Mouse (Mus musculus) limb, embryonic 12.5 days (tissue): ENCODE data around the gene Slc35a2. TPM values are rescaled to one million over a fixed set of nuclear protein-coding genes. Genes with fewer than 3 reads are reported as not detected.

Experiments
- ATAC-seq: fragments of 200-750 bp; cut with Nextera tagmentation; 2 replicates; pipeline ENCODE4 v1.8.0; 2017; ENCODE audit warnings: low read depth, moderate TSS enrichment; ENCODE audit not compliant: insufficient number of reproducible peaks, insufficient read depth, low FRiP score, low TSS enrichment
- H3K27ac ChIP-seq: fragments of 300-500 bp; sonication (generic); 2 replicates; pipeline ENCODE4 v1.5.1; 2016; ENCODE audit warnings: mild to moderate bottlenecking, moderate library complexity
- H3K27me3 ChIP-seq: fragments of 300-500 bp; sonication (generic); 2 replicates; pipeline ENCODE4 v1.6.1; 2016; ENCODE audit warnings: mild to moderate bottlenecking, moderate library complexity
- H3K36me3 ChIP-seq: fragments of 300-500 bp; sonication (generic); 2 replicates; pipeline ENCODE4 v1.6.1; 2016; ENCODE audit warnings: mild to moderate bottlenecking, moderate library complexity
- H3K4me1 ChIP-seq: fragments of 300-500 bp; sonication (generic); replicated peaks from 2 replicates; pipeline ENCODE4 v1.6.1; 2016
- H3K4me2 ChIP-seq: fragments of 300-500 bp; sonication (generic); 2 replicates; pipeline ENCODE4 v1.6.1; 2016; ENCODE audit warnings: mild to moderate bottlenecking, moderate library complexity
- H3K4me3 ChIP-seq: fragments of 300-500 bp; sonication (generic); replicated peaks from 2 replicates; pipeline ENCODE4 v1.5.1; 2016; ENCODE audit warnings: mild to moderate bottlenecking
- H3K9ac ChIP-seq: fragments of 300-500 bp; sonication (generic); replicated peaks from 2 replicates; pipeline ENCODE4 v1.6.1; 2016; ENCODE audit warnings: mild to moderate bottlenecking, moderate library complexity
- H3K9me3 ChIP-seq: fragments of 300-500 bp; sonication (generic); 2 replicates; pipeline ENCODE4 v1.6.1; 2016; ENCODE audit warnings: mild to moderate bottlenecking, moderate library complexity
- WGBS: fragments of 180-500 bp; shearing (Covaris S2); methylation state at CpG from one replicate; pipeline ENCODE4 v1.1.7; 2016; 5-methylcytosine and 5-hydroxymethylcytosine counted together
- polyA plus RNA-seq: library from polyadenylated mRNA; unstranded; fragments of >200 nt; fragmentation: Nextera tagmentation; extraction: Ambion mirVana; gene quantifications from 2 replicates; pipeline ENCODE4 v1.2.1, GENCODE M21; 2016

Slc35a2 gene
- polyA plus RNA-seq, result 26.8 and 30.8 TPM in 2 replicates

DNA sequence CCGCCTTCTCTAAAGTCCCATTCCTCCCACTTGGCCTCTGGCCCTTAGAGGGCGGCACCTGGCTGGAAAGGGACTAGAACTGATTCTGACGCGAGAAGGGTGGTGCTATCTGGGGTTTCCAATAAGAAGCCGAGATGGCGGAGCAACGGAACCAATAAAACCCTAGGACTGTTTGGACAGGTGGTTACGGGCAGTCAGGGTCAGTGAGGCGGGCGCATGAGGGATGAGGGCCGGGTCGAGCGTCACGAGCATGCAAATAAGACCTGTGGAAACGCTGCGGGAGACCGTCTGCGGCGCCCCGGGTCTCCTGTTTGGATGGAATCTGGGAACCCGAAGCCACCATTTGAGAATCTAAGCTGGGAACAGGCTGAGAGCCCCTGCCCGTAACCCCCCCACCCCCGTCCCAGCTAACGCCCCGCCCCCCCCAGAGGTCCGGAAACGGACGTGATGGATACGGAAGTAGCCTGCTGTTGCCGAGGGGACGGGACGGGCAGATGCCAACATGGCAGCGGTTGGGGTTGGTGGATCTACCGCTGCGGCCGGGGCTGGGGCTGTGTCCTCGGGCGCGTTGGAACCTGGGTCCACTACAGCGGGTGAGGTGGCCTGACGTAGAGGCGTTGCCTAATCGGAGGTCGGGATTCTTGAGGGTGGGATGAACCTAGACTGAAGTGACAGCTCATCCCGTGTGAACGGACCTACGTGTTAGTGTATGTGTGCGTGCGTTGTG is at the start of gene Slc35a2:
Slc35a2 (plus strand) TSS at position 188 of the 727 bp plus-strand sequence.
- no peaks in the 10 kb centered on the region for H3K27me3 ChIP-seq
- peak within 1 kb of the TSS; percentile 64 for H3K27ac ChIP-seq
- peak; percentile 88 for ATAC-seq
- peaks cover 4% of the 10 kb centered on the region for H3K4me1 ChIP-seq
- H3K9me3 ChIP-seq, result no peaks in the 10 kb centered on the region
- H3K36me3 ChIP-seq, result peaks cover 5% of the 10 kb centered on the region; the same call in 1 of the 2 replicates
- 14% methylated on average over 48 of the region's 49 CpGs for WGBS
- peak within 1 kb of the TSS; percentile 40 for H3K9ac ChIP-seq
- peak within 1 kb of the TSS; percentile 57 for H3K4me3 ChIP-seq
- H3K4me2 ChIP-seq, result peak within 1 kb of the TSS; percentile 63

DNA sequence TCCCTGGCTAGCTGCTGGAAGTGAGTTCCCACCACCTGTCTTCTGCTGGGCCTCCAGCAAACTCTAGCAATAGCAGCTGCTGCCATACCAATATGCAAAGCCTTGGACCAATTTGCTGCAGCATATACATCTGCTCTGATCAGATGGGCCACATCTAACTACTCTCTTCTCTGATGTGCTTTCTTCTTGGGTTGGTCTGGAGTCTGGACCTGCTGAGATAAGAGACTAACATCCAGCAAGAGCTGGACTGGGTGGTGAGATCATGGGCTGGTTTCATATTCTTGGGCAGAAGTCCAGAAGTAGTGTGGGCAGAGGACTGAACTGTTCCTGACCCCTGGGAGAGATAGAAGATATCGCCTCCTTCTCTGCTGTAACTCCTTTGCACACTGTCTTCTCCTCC is 46.7 kb upstream of the Slc35a2 start:
- ATAC-seq, result no peak
- no peaks in the 10 kb centered on the region for H3K27me3 ChIP-seq
- H3K9me3 ChIP-seq, result no peaks in the 10 kb centered on the region
- H3K36me3 ChIP-seq, result no peaks in the 10 kb centered on the region
- H3K4me2 ChIP-seq, result no peak overlapping the region
- H3K9ac ChIP-seq, result no peak overlapping the region
- no peak overlapping the region for H3K27ac ChIP-seq
- H3K4me3 ChIP-seq, result no peak overlapping the region
- 94% methylated on average over 1 of the region's 1 CpGs for WGBS
- no peaks in the 10 kb centered on the region for H3K4me1 ChIP-seq

DNA sequence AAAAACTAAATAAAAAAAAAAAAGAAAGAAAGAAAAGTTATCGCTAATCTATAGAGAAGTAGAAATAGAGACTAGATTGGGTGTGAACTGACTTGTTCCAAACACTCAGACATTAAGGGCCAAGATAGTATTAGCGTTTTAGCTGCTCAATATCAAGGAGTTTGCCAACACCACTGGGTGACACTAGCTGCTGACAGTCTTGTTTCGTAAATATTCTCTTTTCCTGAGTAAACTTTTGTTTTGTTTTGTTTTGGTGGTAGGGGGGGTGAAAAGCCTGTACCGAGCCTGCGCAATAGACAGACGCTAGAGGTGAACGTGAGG is 43.0 kb upstream of the Slc35a2 start:
- no peak overlapping the region; the same call in 1 of the 2 replicates for H3K9ac ChIP-seq
- no peak overlapping the region for H3K27ac ChIP-seq
- H3K36me3 ChIP-seq, result 0 out of 2 replicates have a peak, but pooled peaks cover 3% of the 10 kb centered on the region
- no peak for ATAC-seq
- WGBS, result 16% methylated on average over 7 of the region's 7 CpGs
- H3K9me3 ChIP-seq, result no peaks in the 10 kb centered on the region
- peak overlapping the region; percentile 82 for H3K4me3 ChIP-seq
- peaks cover 10% of the 10 kb centered on the region for H3K4me1 ChIP-seq
- peak overlapping the region; percentile 48 for H3K4me2 ChIP-seq
- H3K27me3 ChIP-seq, result no peaks in the 10 kb centered on the region

DNA sequence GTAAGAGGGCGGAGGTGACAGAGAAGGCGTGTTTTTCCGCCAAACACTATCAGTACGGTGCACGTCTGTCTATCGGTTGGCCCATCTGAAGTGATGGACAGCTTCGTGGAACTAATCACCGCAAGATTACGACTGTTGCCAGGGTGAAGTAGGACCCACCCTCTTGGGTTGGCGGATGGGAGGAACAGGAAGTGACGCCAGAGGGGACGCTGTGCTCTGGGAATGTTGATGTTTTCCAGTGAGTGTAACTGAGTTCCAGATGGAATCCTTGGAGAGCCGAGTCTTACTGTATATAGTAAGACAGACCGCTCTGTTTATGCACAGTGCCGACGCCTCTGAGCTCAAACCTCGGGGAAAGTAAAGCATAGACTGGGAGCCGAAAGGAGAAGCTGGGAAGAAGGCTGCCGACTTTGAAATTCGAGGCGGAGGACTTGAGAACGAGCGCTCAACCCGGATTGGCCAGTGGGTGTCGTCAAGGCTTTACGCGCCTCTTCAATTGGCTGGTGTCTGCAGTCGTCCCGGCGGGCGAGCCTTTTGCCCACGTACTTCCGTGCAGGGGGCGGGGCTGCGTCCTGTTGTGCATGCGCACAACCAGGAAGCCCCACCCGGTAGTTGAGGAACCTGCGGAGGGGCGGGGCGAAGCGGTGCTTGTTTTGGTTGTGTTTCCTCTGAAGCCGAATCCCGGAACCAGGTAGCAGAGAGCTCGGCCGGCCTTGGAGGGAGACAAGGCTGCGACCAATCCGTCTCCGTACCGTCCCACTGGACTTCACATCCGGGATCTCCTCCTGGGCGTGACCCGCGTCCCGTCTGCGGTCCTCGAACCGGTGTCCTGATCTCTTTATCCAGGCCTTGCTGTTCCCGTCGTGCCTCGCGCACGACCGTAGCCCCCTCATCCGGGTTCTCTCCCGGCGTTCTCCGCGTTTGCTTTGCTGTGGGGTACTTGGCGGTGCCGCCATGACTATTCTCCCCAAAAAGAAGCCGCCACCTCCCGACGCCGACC is 42.4 kb upstream of the Slc35a2 start, which contains the start of gene Otud5:
Otud5 (plus strand) TSS at position 202 of the 1,000 bp plus-strand sequence.
- H3K4me3 ChIP-seq, result peak within 1 kb of the TSS; percentile 82
- H3K27me3 ChIP-seq, result no peaks in the 10 kb centered on the region
- no peaks in the 10 kb centered on the region for H3K9me3 ChIP-seq
- H3K9ac ChIP-seq, result peak within 1 kb of the TSS; percentile 78
- H3K4me1 ChIP-seq, result peaks cover 10% of the 10 kb centered on the region
- peak; percentile 98 for ATAC-seq
- peak within 1 kb of the TSS; percentile 88 for H3K27ac ChIP-seq
- H3K4me2 ChIP-seq, result peak within 1 kb of the TSS; percentile 67
- 16% methylated on average over 74 of the region's 74 CpGs for WGBS
- H3K36me3 ChIP-seq, result 0 out of 2 replicates have a peak, but pooled peaks cover 3% of the 10 kb centered on the region

DNA sequence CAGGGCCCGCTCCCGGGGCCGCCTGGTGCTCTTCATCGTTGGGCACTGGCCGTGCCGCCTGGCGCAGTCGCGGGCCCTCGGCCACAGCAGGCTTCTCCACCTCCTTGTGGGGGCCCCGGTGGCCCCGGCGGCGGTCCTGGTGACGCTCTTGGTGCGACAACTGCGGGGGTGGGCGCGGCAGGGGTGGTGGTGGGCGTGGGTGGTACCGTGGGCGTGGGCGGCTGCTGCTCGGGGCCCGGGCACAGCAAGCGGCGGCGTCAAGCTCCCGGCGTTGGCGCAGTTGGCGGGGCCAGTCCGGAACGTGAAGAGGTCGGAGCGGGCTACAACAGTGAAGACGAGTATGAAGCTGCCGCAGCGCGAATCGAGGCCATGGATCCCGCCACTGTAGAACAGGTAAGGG is 41.5 kb upstream of the Slc35a2 start:
- H3K4me2 ChIP-seq, result peak overlapping the region; percentile 67
- WGBS, result 10% methylated on average over 36 of the region's 42 CpGs
- no peaks in the 10 kb centered on the region for H3K27me3 ChIP-seq
- peak overlapping the region; percentile 82 for H3K4me3 ChIP-seq
- H3K27ac ChIP-seq, result peak overlapping the region; percentile 88
- H3K36me3 ChIP-seq, result 0 out of 2 replicates have a peak, but pooled peaks cover 3% of the 10 kb centered on the region
- peaks cover 10% of the 10 kb centered on the region for H3K4me1 ChIP-seq
- ATAC-seq, result no peak
- peak overlapping the region; percentile 78 for H3K9ac ChIP-seq
- H3K9me3 ChIP-seq, result no peaks in the 10 kb centered on the region

DNA sequence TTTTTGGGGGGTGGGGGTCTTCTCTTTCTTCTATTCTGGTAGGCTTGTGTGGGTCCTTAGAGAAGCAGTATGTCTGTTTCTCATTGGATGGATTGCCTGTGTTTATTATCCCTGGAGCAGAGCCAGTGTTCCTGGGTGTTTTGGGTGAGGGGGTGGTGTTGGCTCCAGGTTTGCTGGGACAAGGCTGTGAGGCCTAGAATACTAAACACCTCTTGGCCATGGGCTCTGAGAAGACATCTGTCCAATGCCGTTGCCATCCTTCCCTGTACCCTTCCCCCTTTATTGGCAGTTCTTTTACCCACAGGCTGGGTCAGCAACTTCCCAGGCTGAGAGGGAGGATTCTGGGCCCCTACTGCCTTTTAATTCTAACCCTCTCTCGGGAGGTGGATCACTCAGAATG is 36.0 kb upstream of the Slc35a2 start:
- no peak for ATAC-seq
- peaks cover 9% of the 10 kb centered on the region; the same call in 1 of the 2 replicates for H3K36me3 ChIP-seq
- 70% methylated on average over 2 of the region's 2 CpGs for WGBS
- no peaks in the 10 kb centered on the region for H3K9me3 ChIP-seq
- no peak overlapping the region for H3K4me3 ChIP-seq
- H3K9ac ChIP-seq, result no peak overlapping the region
- H3K4me2 ChIP-seq, result no peak overlapping the region
- H3K27ac ChIP-seq, result no peak overlapping the region
- H3K4me1 ChIP-seq, result peaks cover 10% of the 10 kb centered on the region
- no peaks in the 10 kb centered on the region for H3K27me3 ChIP-seq

DNA sequence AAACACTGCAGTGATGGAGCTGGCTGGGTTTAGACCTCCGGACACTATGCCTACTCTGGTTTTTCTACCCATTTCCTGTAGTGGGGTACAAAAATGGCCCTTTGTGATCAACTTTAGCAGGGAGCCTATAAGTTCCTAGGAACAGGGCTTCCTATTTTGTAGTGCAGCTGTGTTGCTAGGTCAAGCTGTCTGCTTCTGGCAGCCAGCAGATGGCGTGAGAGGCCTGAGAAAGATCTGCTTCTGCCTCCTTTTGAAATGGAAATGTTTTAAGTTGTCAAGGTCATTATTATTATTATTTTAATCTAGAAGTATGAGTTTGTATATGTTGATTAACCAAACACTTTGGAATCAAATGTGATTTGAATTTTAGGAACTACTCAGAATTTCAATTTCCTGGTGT is 29.2 kb upstream of the Slc35a2 start:
- H3K4me3 ChIP-seq, result no peak overlapping the region
- no peaks in the 10 kb centered on the region for H3K4me1 ChIP-seq
- H3K36me3 ChIP-seq, result peaks cover 18% of the 10 kb centered on the region; the same call in 1 of the 2 replicates
- H3K27ac ChIP-seq, result no peak overlapping the region
- H3K4me2 ChIP-seq, result no peak overlapping the region
- WGBS, result 57% methylated on average over 2 of the region's 2 CpGs
- H3K9ac ChIP-seq, result no peak overlapping the region
- ATAC-seq, result no peak
- no peaks in the 10 kb centered on the region for H3K27me3 ChIP-seq
- no peaks in the 10 kb centered on the region for H3K9me3 ChIP-seq

DNA sequence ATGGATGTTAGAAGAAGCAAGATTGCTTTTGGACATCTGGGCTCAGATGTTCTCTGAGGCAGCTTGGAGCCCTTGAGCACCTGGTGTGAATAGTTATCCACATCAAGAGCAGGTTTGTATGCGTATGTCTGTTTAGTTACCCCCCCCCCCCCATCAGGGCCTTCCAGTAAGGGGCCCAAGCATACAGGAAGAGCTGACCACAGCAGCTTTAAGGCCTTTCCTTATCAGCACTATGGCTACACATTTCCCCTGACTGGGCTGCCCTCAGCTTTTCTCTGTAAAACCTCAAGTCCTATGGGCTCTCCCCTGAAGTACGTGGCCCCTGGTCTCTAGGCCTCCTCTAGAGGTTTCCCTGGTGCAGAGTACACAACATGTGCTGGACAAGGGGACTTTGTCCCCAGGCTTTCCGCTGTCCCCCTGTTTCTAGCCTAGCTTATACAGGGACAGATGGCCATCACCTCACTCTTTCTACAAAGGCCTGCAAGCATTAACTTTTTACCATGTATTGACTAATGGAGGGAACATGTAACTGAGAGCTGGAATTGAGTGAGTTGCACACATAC is 24.6 kb upstream of the Slc35a2 start:
- Histone ChIP-seq H3K36me3 (peaks cover 17% of the 10 kb centered on the region; the same call in 1 of the 2 replicates), H3K4me2 (no peak overlapping the region), H3K9ac (no peak overlapping the region), H3K4me3 (no peak overlapping the region), H3K27ac (no peak overlapping the region), H3K9me3 (no peaks in the 10 kb centered on the region), H3K4me1 (no peaks in the 10 kb centered on the region), H3K27me3 (no peaks in the 10 kb centered on the region)
- WGBS, result 78% methylated on average over 2 of the region's 3 CpGs
- ATAC-seq, result no peak

DNA sequence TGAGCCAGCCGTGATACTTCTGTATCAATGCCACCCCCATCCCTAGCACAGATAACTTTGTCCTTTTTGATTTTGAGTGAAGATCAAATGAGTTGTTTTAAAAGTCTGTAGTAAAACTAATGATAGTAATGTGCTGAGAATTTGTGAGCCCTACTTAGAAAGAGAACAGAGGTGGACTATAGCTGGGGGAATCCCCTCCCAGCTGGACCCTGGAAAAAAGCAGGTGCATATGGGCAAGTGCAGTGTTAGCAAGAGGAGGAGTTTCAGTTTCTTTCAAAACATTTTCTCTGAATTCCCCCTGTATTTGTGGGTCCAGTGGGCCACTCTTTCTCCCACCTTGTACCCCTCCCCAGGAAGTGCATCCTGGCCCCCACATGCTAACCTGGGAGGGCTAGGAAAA is 20.6 kb upstream of the Slc35a2 start:
- Histone ChIP-seq H3K4me1 (no peaks in the 10 kb centered on the region), H3K9me3 (no peaks in the 10 kb centered on the region), H3K4me2 (no peak overlapping the region), H3K4me3 (no peak overlapping the region), H3K27me3 (no peaks in the 10 kb centered on the region), H3K36me3 (peaks cover 17% of the 10 kb centered on the region), H3K9ac (no peak overlapping the region), H3K27ac (no peak overlapping the region)
- no peak for ATAC-seq
- 94% methylated on average over 1 of the region's 1 CpGs for WGBS

DNA sequence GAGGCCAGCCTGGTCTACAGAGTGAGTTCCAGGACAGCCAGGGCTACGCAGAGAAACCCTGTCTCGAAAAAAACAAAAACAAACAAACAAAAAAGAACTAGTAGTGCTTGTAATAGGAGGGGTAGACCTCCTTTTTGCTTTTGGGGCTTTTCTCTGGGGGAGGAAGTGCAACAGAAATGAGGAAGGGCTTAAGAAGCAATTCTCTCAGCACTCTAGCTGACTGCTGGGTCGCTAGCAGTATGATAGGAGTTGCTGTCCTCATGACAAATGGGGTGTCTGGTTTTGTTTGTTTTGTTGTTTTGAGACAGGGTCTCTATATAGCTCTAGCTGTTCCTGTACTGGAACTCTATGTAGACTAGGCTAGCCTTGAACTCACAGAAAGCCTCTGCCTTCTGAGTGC is 19.3 kb upstream of the Slc35a2 start:
- Histone ChIP-seq H3K4me1 (no peaks in the 10 kb centered on the region), H3K9me3 (no peaks in the 10 kb centered on the region), H3K4me2 (no peak overlapping the region), H3K9ac (no peak overlapping the region), H3K27ac (no peak overlapping the region), H3K27me3 (no peaks in the 10 kb centered on the region), H3K4me3 (no peak overlapping the region), H3K36me3 (peaks cover 16% of the 10 kb centered on the region)
- ATAC-seq, result no peak
- 90% methylated on average over 3 of the region's 3 CpGs for WGBS

DNA sequence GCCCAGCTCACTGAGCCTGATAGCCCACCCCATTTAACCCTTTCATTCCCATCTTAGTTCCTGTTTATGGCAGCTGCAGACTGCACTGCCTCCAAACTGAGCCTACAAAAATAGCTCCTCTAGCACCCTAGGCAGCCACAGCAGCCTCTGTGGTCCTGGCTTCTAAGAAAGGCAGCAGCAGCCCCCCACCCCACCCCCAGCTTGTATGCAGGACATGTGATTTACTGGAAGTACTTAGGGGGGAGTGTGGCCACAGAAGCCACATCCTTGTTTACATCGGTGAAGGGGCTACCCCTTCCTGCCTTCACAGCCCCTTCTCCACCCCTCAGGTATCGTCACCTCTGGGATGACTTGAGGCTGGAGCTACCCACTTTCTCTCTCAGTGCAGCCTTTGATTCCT is 18.5 kb upstream of the Slc35a2 start:
- Histone ChIP-seq H3K4me3 (no peak overlapping the region), H3K36me3 (peaks cover 15% of the 10 kb centered on the region), H3K4me1 (no peaks in the 10 kb centered on the region), H3K9ac (no peak overlapping the region), H3K9me3 (no peaks in the 10 kb centered on the region), H3K4me2 (no peak overlapping the region), H3K27me3 (no peaks in the 10 kb centered on the region), H3K27ac (no peak overlapping the region)
- ATAC-seq, result no peak
- 65% methylated on average over 2 of the region's 2 CpGs for WGBS
